Comparison of ENCODE assay signal across 11 mouse cellular contexts in the genomic region with DNA sequence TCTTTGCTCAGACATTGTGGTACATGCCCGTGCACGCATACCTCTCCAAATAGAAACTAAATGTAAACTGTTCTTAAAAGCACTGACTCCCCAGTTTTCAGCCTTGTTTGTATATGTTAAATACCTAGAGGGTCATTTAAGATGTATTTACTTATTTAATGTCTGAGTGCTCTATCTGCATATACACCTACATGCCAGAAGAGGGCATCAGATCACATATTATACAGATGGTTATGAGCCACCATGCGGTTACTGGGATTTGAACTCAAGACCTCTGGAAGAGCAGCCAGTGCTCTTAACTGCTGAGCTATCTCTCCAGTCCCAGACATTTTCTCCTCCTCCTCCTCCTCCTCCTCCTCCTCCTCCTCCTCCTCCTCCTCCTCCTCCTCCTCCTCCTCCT. TPM values are rescaled to one million over a fixed set of nuclear protein-coding genes. Genes with fewer than 3 reads are reported as not detected.
A peak's percentile ranks its signal among the peaks of the same experiment; 100 is the strongest.
DNase-seq lines count a peak whose midpoint lies in the region; ATAC-seq and TF ChIP-seq lines count a peak whose summit lies in the region.
"Had no signal": no experiment of that assay in that cellular context is flagged by ENCODE, and none has a peak within 500 bp of the region (broad histone marks: within the 10 kb centered on the region; RNA-seq: fewer than 3 reads in every experiment).

No protein-coding gene starts in this region.

- no peak for DNase-seq in heart, adult 2 months
- DNase-seq in lung, postnatal 0 days (ENCODE audit: low spot score), result peak; percentile 47
- no peak for DNase-seq in lung, adult 18-20 months
- peak; percentile 21 for DNase-seq in MEL-GATA-1-ER (ENCODE audit: extremely low read depth, low read depth)
- DNase-seq in retina, postnatal 1 day, result peak; percentile 15
- no peak for DNase-seq in left cerebral cortex, postnatal 14 days (ENCODE audit: low spot score in 2 of 2)
- no peak for DNase-seq in cerebellum, adult 9-10 months
- DNase-seq: gastrocnemius, postnatal 36 days; liver, embryonic 13.5 days; thymus, adult 18-20 months had no signal

- TF ChIP-seq POLR2A in heart, adult 2 months (IDR thresholded peaks at IDR 0.05; ENCODE audit: insufficient read depth, low read depth, low read length), result no peak

- no peak overlapping the region for H3K9ac ChIP-seq in heart, adult 2 months (ENCODE audit: low read depth, low read length)
- H3K9ac ChIP-seq in heart, embryonic 11.5 days (ENCODE audit: low read depth, low read length), result no peak overlapping the region
- H3K9ac ChIP-seq in lung, postnatal 0 days (replicated peaks; ENCODE audit: low read depth), result no peak overlapping the region
- H3K9ac ChIP-seq: liver, embryonic 13.5 days had no signal

- 81% methylated on average over 3 of the region's 3 CpGs for WGBS in heart, adult 2 months
- WGBS in heart, embryonic 11.5 days (ENCODE audit: insufficient replicate concordance), result 71% methylated on average over 3 of the region's 3 CpGs
- 64% methylated on average over 3 of the region's 3 CpGs for WGBS in lung, postnatal 0 days

- peak; percentile 76 for TF ChIP-seq CTCF in heart, adult 2 months (IDR thresholded peaks at IDR 0.05)
- TF ChIP-seq CTCF in lung, postnatal 0 days (IDR thresholded peaks at IDR 0.05), result peak; percentile 57

- H3K4me3 ChIP-seq in heart, adult 2 months, result no peak overlapping the region
- no peak overlapping the region for H3K4me3 ChIP-seq in heart, embryonic 11.5 days (ENCODE audit: low read depth, low read length)
- H3K4me3 ChIP-seq in lung, postnatal 0 days (ENCODE audit: low read depth, low read length), result no peak overlapping the region
- H3K4me3 ChIP-seq: liver, embryonic 13.5 days had no signal

- H3K4me2 ChIP-seq in heart, embryonic 11.5 days, result no peak overlapping the region
- H3K4me2 ChIP-seq in lung, postnatal 0 days (replicated peaks; ENCODE audit: low read depth, low read length), result no peak overlapping the region
- H3K4me2 ChIP-seq: liver, embryonic 13.5 days had no signal

- ATAC-seq in heart, embryonic 11.5 days (replicated peaks; ENCODE audit: insufficient number of reproducible peaks, low FRiP score, low TSS enrichment), result no peak
- no peak for ATAC-seq in lung, postnatal 0 days

- H3K9me3 ChIP-seq in heart, embryonic 11.5 days (replicated peaks; ENCODE audit: control insufficient read depth, low read length), result no peaks in the 10 kb centered on the region
- H3K9me3 ChIP-seq in lung, postnatal 0 days (ENCODE audit: low read length), result no peaks in the 10 kb centered on the region
- H3K9me3 ChIP-seq: liver, embryonic 13.5 days had no signal

- H3K79me2 ChIP-seq in heart, adult 2 months (replicated peaks; ENCODE audit: control insufficient read depth, insufficient read depth, low read length), result no peaks in the 10 kb centered on the region

- intact Hi-C loops in heart, adult 2 months (cut with DNase I), result loop anchor here (1.0 to 5.0 kb wide), 3 partner anchors 95 to 451 kb away; no protein-coding TSS in a partner anchor
- intact Hi-C loops in left cerebral cortex, postnatal 14 days (cut with DNase I), result loop anchor here (5.0 kb wide), 1 partner anchor 121 kb away; no protein-coding TSS in a partner anchor

- no peak for TF ChIP-seq EP300 in heart, adult 2 months (IDR thresholded peaks at IDR 0.05; ENCODE audit: insufficient read depth, low read depth, low read length)
- TF ChIP-seq EP300 in lung, postnatal 0 days (IDR thresholded peaks at IDR 0.05), result no peak

- H3K4me1 ChIP-seq in heart, adult 2 months (ENCODE audit: control insufficient read depth, insufficient read depth, low read length), result no peaks in the 10 kb centered on the region
- H3K4me1 ChIP-seq in heart, embryonic 11.5 days (ENCODE audit: control insufficient read depth, insufficient read depth, low read length), result no peaks in the 10 kb centered on the region
- H3K4me1 ChIP-seq in lung, postnatal 0 days (ENCODE audit: insufficient read depth, low read depth, low read length), result no peaks in the 10 kb centered on the region
- H3K4me1 ChIP-seq: liver, embryonic 13.5 days had no signal

- H3K27ac ChIP-seq in heart, adult 2 months, result no peak overlapping the region
- no peak overlapping the region for H3K27ac ChIP-seq in heart, embryonic 11.5 days (ENCODE audit: low read depth, low read length)
- H3K27ac ChIP-seq in lung, postnatal 0 days (ENCODE audit: low read length), result no peak overlapping the region
- H3K27ac ChIP-seq: liver, embryonic 13.5 days had no signal

- no peaks in the 10 kb centered on the region for H3K36me3 ChIP-seq in heart, adult 2 months (ENCODE audit: control insufficient read depth, insufficient read depth, low read length)
- no peaks in the 10 kb centered on the region for H3K36me3 ChIP-seq in heart, embryonic 11.5 days (ENCODE audit: control insufficient read depth, insufficient read depth, low read length)
- no peaks in the 10 kb centered on the region for H3K36me3 ChIP-seq in lung, postnatal 0 days (ENCODE audit: insufficient read depth, low read length)
- H3K36me3 ChIP-seq: liver, embryonic 13.5 days had no signal

- no peaks in the 10 kb centered on the region for H3K27me3 ChIP-seq in heart, adult 2 months (ENCODE audit: control insufficient read depth, insufficient read depth, low read length)
- H3K27me3 ChIP-seq in heart, embryonic 11.5 days (ENCODE audit: control insufficient read depth, insufficient read depth, low read length), result no peaks in the 10 kb centered on the region
- H3K27me3 ChIP-seq in lung, postnatal 0 days (replicated peaks; ENCODE audit: insufficient read depth, low read length), result no peaks in the 10 kb centered on the region
- H3K27me3 ChIP-seq: liver, embryonic 13.5 days had no signal

RNA-seq across cellular contexts. Expression of a gene that starts 14.6 kb away (rescaled TPM):
- total RNA-seq in heart, adult 2 months (2021), result 10 to 100 TPM; 45.0 to 52.3 TPM
- polyA plus RNA-seq in heart, adult 2 months (2012; rRNA removed), result 9.5 and 16.3 TPM in 2 replicates
- polyA plus RNA-seq in heart, embryonic 11.5 days (2014; fragmentation: Nextera tagmentation; extraction: Ambion mirVana), result 0.35 and 0.66 TPM in 2 replicates
- 0.26 and 0.40 TPM in 2 replicates for polyA plus RNA-seq in lung, postnatal 0 days (2015; fragmentation: Nextera tagmentation; extraction: Ambion mirVana)
- total RNA-seq in left cerebral cortex, postnatal 14 days (2021), result 10 to 100 TPM; 52.4 to 55.1 TPM

RNA-seq across cellular contexts. Expression of a gene that starts 20.2 kb away (rescaled TPM):
- 10 to 100 TPM; 22.1 to 25.7 TPM for total RNA-seq in heart, adult 2 months (2021)
- 4.7 and 9.3 TPM in 2 replicates for polyA plus RNA-seq in heart, adult 2 months (2012; rRNA removed)
- polyA plus RNA-seq in heart, embryonic 11.5 days (2014; fragmentation: Nextera tagmentation; extraction: Ambion mirVana), result 3.5 and 5.2 TPM in 2 replicates
- polyA plus RNA-seq in lung, postnatal 0 days (2015; fragmentation: Nextera tagmentation; extraction: Ambion mirVana), result 2.3 and 3.0 TPM in 2 replicates
- total RNA-seq in left cerebral cortex, postnatal 14 days (2021), result 10 to 100 TPM; 59.6 to 59.7 TPM

Comparison
In these comparisons a context has a peak if more than half of its experiments do, and no peak if none do; other contexts are left out.
1. DNase-seq: peak in lung, postnatal 0 days (single experiment), MEL-GATA-1-ER (single experiment) and retina, postnatal 1 day (single experiment); none in heart, adult 2 months (0 of 2), lung, adult 18-20 months (0 of 2), left cerebral cortex, postnatal 14 days (0 of 2) and cerebellum, adult 9-10 months (single experiment).